ENCODE assay signal across 9 mouse cellular contexts in the genomic region with DNA sequence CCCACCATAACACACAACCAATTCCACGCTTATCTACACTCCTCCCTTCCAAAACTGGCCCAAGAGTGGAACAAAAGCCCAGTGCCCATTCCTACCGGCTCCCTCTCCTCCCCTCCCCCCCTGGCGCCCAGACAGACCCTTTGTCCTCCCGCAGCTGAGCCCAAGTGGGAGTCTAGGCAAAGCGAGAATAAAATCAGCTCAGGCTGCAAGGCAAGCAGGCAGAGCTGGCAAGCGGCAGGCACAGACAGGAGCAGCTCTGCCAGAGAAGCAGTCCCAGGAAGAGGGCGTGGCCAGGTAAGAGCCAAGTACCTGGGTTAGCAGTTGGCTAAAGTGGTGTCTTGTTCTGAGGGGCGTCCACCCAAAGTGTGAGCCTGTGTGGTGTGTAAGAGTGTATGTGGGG. TPM values are rescaled to one million over a fixed set of nuclear protein-coding genes. Genes with fewer than 3 reads are reported as not detected.
DNase-seq lines count a peak whose midpoint lies in the region; ATAC-seq lines count a peak whose summit lies in the region.
"Had no signal": no experiment of that assay in that cellular context is flagged by ENCODE, and none has a peak within 500 bp of the region (broad histone marks: within the 10 kb centered on the region; RNA-seq: fewer than 3 reads in every experiment).

A gene (plus strand): TSS at position 194 of the 400 bp plus-strand sequence.

- peak within 1 kb of the TSS; percentile 7; the same call in 1 of the 2 replicates for H3K4me3 ChIP-seq in embryonic facial prominence, embryonic 15.5 days (replicated peaks)
- peak within 1 kb of the TSS; percentile 22 for H3K4me3 ChIP-seq in hindbrain, embryonic 13.5 days
- H3K4me3 ChIP-seq in midbrain, embryonic 13.5 days (replicated peaks), result peak within 1 kb of the TSS; percentile 30

- 24% methylated on average over 8 of the region's 8 CpGs for WGBS in embryonic facial prominence, embryonic 15.5 days
- WGBS in hindbrain, embryonic 13.5 days, result 14% methylated on average over 8 of the region's 8 CpGs
- WGBS in midbrain, embryonic 13.5 days, result 7% methylated on average over 8 of the region's 8 CpGs

- H3K27ac ChIP-seq in embryonic facial prominence, embryonic 15.5 days (replicated peaks), result peak within 1 kb of the TSS; percentile 55
- peak within 1 kb of the TSS; percentile 80 for H3K27ac ChIP-seq in hindbrain, embryonic 13.5 days
- H3K27ac ChIP-seq in midbrain, embryonic 13.5 days, result peak within 1 kb of the TSS; percentile 81

- no peak for ATAC-seq in embryonic facial prominence, embryonic 15.5 days (ENCODE audit: insufficient number of reproducible peaks, low FRiP score, low TSS enrichment, low read depth)
- ATAC-seq in hindbrain, embryonic 13.5 days (ENCODE audit: low FRiP score), result no peak
- ATAC-seq in midbrain, embryonic 13.5 days, result 0 out of 2 replicates have a peak, but pooled peaks have one; percentile 1
- ATAC-seq: Patski had no signal

- peaks cover 9% of the 10 kb centered on the region; the same call in 1 of the 2 replicates for H3K36me3 ChIP-seq in embryonic facial prominence, embryonic 15.5 days
- peaks cover 20% of the 10 kb centered on the region for H3K36me3 ChIP-seq in hindbrain, embryonic 13.5 days
- peaks cover 8% of the 10 kb centered on the region for H3K36me3 ChIP-seq in midbrain, embryonic 13.5 days

- peaks cover 41% of the 10 kb centered on the region for H3K4me1 ChIP-seq in embryonic facial prominence, embryonic 15.5 days
- H3K4me1 ChIP-seq in hindbrain, embryonic 13.5 days (replicated peaks), result peaks cover 56% of the 10 kb centered on the region
- H3K4me1 ChIP-seq in midbrain, embryonic 13.5 days (replicated peaks), result peaks cover 51% of the 10 kb centered on the region

- H3K4me2 ChIP-seq in embryonic facial prominence, embryonic 15.5 days (replicated peaks), result peak within 1 kb of the TSS; percentile 21; the same call in 1 of the 2 replicates
- H3K4me2 ChIP-seq in hindbrain, embryonic 13.5 days, result peak within 1 kb of the TSS; percentile 72
- H3K4me2 ChIP-seq in midbrain, embryonic 13.5 days (replicated peaks), result peak within 1 kb of the TSS; percentile 73

- H3K27me3 ChIP-seq in embryonic facial prominence, embryonic 15.5 days, result no peaks in the 10 kb centered on the region
- H3K27me3 ChIP-seq in hindbrain, embryonic 13.5 days, result no peaks in the 10 kb centered on the region
- 0 out of 2 replicates have a peak, but pooled peaks cover 5% of the 10 kb centered on the region for H3K27me3 ChIP-seq in midbrain, embryonic 13.5 days
- H3K27me3 ChIP-seq: Patski had no signal

- peak; percentile 53 for DNase-seq in kidney, postnatal 10 days
- DNase-seq in kidney, adult 18-20 months, result no peak
- DNase-seq in adrenal gland, adult 18-20 months (ENCODE audit: low spot score in 2 of 2), result no peak
- no peak for DNase-seq in urinary bladder, postnatal 4 days (ENCODE audit: low spot score in 2 of 2)
- DNase-seq in yolk sac, embryonic 10.5 days (ENCODE audit: low spot score), result no peak

- H3K9ac ChIP-seq in embryonic facial prominence, embryonic 15.5 days, result no peak within 1 kb of the TSS
- H3K9ac ChIP-seq in hindbrain, embryonic 13.5 days, result peak within 1 kb of the TSS; percentile 69
- H3K9ac ChIP-seq in midbrain, embryonic 13.5 days (replicated peaks), result peak within 1 kb of the TSS; percentile 63

- no peaks in the 10 kb centered on the region for H3K9me3 ChIP-seq in embryonic facial prominence, embryonic 15.5 days (replicated peaks)
- H3K9me3 ChIP-seq in hindbrain, embryonic 13.5 days, result no peaks in the 10 kb centered on the region
- no peaks in the 10 kb centered on the region for H3K9me3 ChIP-seq in midbrain, embryonic 13.5 days

RNA-seq across cellular contexts. Expression of the gene that starts here (rescaled TPM):
- 0.96 and 1.4 TPM in 2 replicates for polyA plus RNA-seq in embryonic facial prominence, embryonic 15.5 days (2015; fragmentation: Nextera tagmentation; extraction: Ambion mirVana)
- 7.4 and 12.2 TPM in 2 replicates for polyA plus RNA-seq in hindbrain, embryonic 13.5 days (2015; fragmentation: Nextera tagmentation; extraction: Ambion mirVana)
- polyA plus RNA-seq in midbrain, embryonic 13.5 days (2015; fragmentation: Nextera tagmentation; extraction: Ambion mirVana), result 9.0 and 17.2 TPM in 2 replicates
- under 1 TPM; 0.19 to 0.46 TPM for total RNA-seq in adrenal gland, adult 18-20 months (2021)

Comparison
In these comparisons a context has a peak if more than half of its experiments do, and no peak if none do; other contexts are left out.
1. H3K4me2 ChIP-seq: peak in every context shown above with its lines; median percentile 73 in midbrain, embryonic 13.5 days; 72 in hindbrain, embryonic 13.5 days; 21 in embryonic facial prominence, embryonic 15.5 days.